Mouse (Mus musculus) MEL (cell line): ENCODE results near the gene Gnl1.

Experiments used
- CHD2 ChIP-seq: IDR thresholded peaks from 2 replicates; pipeline ENCODE4 v1.6.1; 2011; ENCODE audit warnings: low read length, improper control_type of control experiment
- CTCF ChIP-seq, 3 experiments: IDR thresholded peaks in 2 of 3; conservative IDR thresholded peaks in 1 of 3; 2 replicates each; pipeline ENCODE4 v1.5.1; 2011 to 2012; ENCODE audit warnings: low read length in 3 of 3, low read depth in 2 of 3, mild to moderate bottlenecking in 2 of 3, improper control_type of control experiment in 1 of 3, inconsistent platforms in 1 of 3, mixed read lengths in 1 of 3, moderate library complexity in 1 of 3; ENCODE audit not compliant: control insufficient read depth in 1 of 3, insufficient read depth in 1 of 3, poor library complexity in 1 of 3, severe bottlenecking in 1 of 3
- EP300 ChIP-seq, 2 experiments: IDR thresholded peaks; 2 replicates each; pipeline ENCODE4 v1.6.1; 2011; ENCODE audit warnings: improper control_type of control experiment in 2 of 2, low read length in 2 of 2, low read depth in 1 of 2, mild to moderate bottlenecking in 1 of 2
- GATA1 ChIP-seq: IDR thresholded peaks from 2 replicates; pipeline ENCODE4 v1.6.1; 2011; ENCODE audit warnings: low read depth, low read length, improper control_type of control experiment
- MAX ChIP-seq: IDR thresholded peaks from 2 replicates; pipeline ENCODE4 v1.6.1; 2011; ENCODE audit warnings: low read length, improper control_type of control experiment
- MXI1 ChIP-seq: IDR thresholded peaks from 2 replicates; pipeline ENCODE4 v1.6.1; 2011; ENCODE audit warnings: mild to moderate bottlenecking, low read depth, low read length, improper control_type of control experiment
- MYB ChIP-seq: IDR thresholded peaks from 2 replicates; pipeline ENCODE4 v1.6.1; 2011; ENCODE audit warnings: mild to moderate bottlenecking, low read depth, low read length, improper control_type of control experiment
- MYC ChIP-seq: IDR thresholded peaks from 2 replicates; pipeline ENCODE4 v1.6.1; 2011; ENCODE audit warnings: low read depth, mild to moderate bottlenecking, low read length, improper control_type of control experiment, moderate library complexity
- POLR2A ChIP-seq, 2 experiments: IDR thresholded peaks; 2 replicates each; pipeline ENCODE4 v1.6.1; 2011 to 2012; ENCODE audit warnings: low read length in 2 of 2, mild to moderate bottlenecking in 2 of 2, control low read depth in 1 of 2, improper control_type of control experiment in 1 of 2, low read depth in 1 of 2, moderate library complexity in 1 of 2; ENCODE audit not compliant: control insufficient read depth in 1 of 2, insufficient read depth in 1 of 2, poor library complexity in 1 of 2
- RAD21 ChIP-seq: IDR thresholded peaks from 2 replicates; pipeline ENCODE4 v1.6.1; 2011; ENCODE audit warnings: mild to moderate bottlenecking, low read depth, low read length, improper control_type of control experiment
- UBTF ChIP-seq: IDR thresholded peaks from 2 replicates; pipeline ENCODE4 v1.6.1; 2012; ENCODE audit warnings: low read depth, mild to moderate bottlenecking, inconsistent platforms, low read length, improper control_type of control experiment, moderate library complexity, borderline replicate concordance; ENCODE audit not compliant: insufficient read depth
- USF2 ChIP-seq, 2 experiments: IDR thresholded peaks; 2 replicates each; pipeline ENCODE4 v1.6.1; 2011 to 2012; ENCODE audit warnings: improper control_type of control experiment in 2 of 2, low read length in 2 of 2, borderline replicate concordance in 1 of 2, inconsistent platforms in 1 of 2, low read depth in 1 of 2, mild to moderate bottlenecking in 1 of 2; ENCODE audit not compliant: insufficient read depth in 1 of 2
- ZMIZ1 ChIP-seq: IDR thresholded peaks from 2 replicates; pipeline ENCODE4 v1.6.1; 2012; ENCODE audit warnings: low read depth, mild to moderate bottlenecking, inconsistent platforms, low read length, improper control_type of control experiment, moderate library complexity

DNA sequence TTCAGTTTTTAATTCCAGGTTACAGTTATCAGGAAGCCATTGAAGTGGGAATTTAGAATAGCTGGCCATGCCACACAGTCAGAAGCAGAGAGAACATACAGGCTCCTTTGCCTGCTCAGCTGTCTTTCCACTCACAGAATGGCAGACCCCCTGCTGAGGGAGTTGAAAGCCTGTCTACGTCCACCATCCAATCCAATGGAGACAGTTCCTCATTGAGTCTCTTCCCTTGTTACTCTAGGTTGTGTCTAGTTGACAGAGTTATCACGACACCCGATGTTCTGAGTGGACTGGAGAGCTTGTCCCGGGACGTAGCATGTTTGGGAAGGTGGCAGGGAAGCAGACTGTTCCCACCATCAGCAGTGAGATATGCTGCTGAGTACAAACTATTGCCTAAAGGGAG lies 45.5 kb downstream of the Gnl1 start:
- TF ChIP-seq MXI1 (no peak), ZMIZ1 (no peak), MYB (no peak), GATA1 (no peak), CTCF (IDR thresholded peaks at IDR 0.05 in 2 of 3, conservative IDR thresholded peaks at IDR 0.05 in 1 of 3; ENCODE audit: control insufficient read depth in 1 of 3, insufficient read depth in 1 of 3, low read depth in 2 of 3, low read length in 3 of 3, poor library complexity in 1 of 3, severe bottlenecking in 1 of 3) (no peak), MAX (no peak), EP300 (IDR thresholded peaks at IDR 0.05; ENCODE audit: low read depth in 1 of 2, low read length in 2 of 2) (no peak), POLR2A (IDR thresholded peaks at IDR 0.05; ENCODE audit: control insufficient read depth in 1 of 2, insufficient read depth in 1 of 2, low read depth in 1 of 2, low read length in 2 of 2, poor library complexity in 1 of 2) (no peak), USF2 (IDR thresholded peaks at IDR 0.05; ENCODE audit: borderline replicate concordance in 1 of 2, insufficient read depth in 1 of 2, low read depth in 1 of 2, low read length in 2 of 2) (no peak), RAD21 (no peak), MYC (no peak), CHD2 (no peak), UBTF (no peak)
